Mouse (Mus musculus) megakaryocyte, embryonic 14.5 days (primary cell): ENCODE results near the gene Shc2. TPM values are rescaled to one million over a fixed set of nuclear protein-coding genes. Genes with fewer than 3 reads are reported as not detected.
A peak's percentile ranks its signal among the peaks of the same experiment; 100 is the strongest.

Experiments
- H3K27me3 ChIP-seq: replicated peaks from 2 replicates; pipeline ENCODE3; 2012; ENCODE audit warnings: inconsistent platforms
- H3K36me3 ChIP-seq: replicated peaks from 2 replicates; pipeline ENCODE3; 2012; ENCODE audit warnings: low read length, inconsistent platforms, mixed read lengths
- H3K4me1 ChIP-seq: 2 replicates; pipeline ENCODE4 v1.6.1; 2012; ENCODE audit warnings: inconsistent platforms
- H3K4me3 ChIP-seq: replicated peaks from 2 replicates; pipeline ENCODE3; 2012; ENCODE audit warnings: moderate library complexity, mild to moderate bottlenecking, inconsistent platforms
- H3K9me3 ChIP-seq: 2 replicates; pipeline ENCODE4 v1.6.1; 2012; ENCODE audit warnings: inconsistent platforms
- FLI1 ChIP-seq: IDR thresholded peaks from 2 replicates; pipeline ENCODE4 v1.6.1; 2012; ENCODE audit warnings: low read length, inconsistent platforms, mixed read lengths
- GATA1 ChIP-seq: IDR thresholded peaks from 3 replicates; pipeline ENCODE4 v1.6.1; 2012; ENCODE audit warnings: mixed read lengths, low read length, inconsistent platforms, borderline replicate concordance
- polyA plus RNA-seq: library from polyadenylated mRNA; stranded (reverse); fragments of >175 nt; gene quantifications from 2 replicates; pipeline ENCODE4 v1.2.3, GENCODE M21; 2012; ENCODE audit warnings: low replicate concordance; ENCODE audit not compliant: insufficient read depth

The Shc2 gene
- polyA plus RNA-seq, 1 experiment: not detected

DNA sequence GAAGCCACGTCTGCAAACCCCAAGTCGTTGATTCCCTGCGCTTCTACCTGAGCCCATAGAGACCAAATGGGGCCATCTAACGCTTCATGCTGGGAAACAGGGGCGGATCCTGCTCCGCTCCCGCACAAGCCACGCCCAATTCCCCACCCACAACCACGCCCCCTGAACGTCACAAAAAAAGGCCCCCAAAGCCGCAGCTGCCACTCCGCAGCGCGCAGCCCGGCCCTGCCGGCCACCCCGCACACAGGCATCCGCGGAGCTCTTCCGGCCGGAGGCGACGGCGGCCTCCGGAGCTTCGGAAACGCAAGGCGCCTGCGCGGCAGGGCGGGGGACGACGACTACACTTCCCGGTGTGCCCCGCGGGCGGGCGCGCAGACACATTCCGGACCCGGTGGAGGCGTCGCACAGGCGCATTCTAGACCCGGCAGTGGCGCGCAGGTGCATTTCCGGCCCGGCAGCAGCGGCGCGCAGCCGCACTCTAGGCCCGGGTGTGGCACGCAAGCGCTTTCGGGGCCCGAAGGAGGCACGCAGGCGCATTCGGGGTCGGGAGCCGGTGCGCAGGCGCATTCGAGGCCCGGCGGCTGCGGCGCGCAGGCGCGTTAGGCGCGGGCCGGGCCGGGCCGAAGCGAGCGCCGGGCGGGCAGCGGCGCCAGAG is 44.0 kb upstream of the Shc2 start, which contains the start of gene Cdc34:
TSS of gene Cdc34 (plus strand) at position 605 of the 655 bp plus-strand sequence.
- peaks cover 39% of the 10 kb centered on the region for H3K36me3 ChIP-seq
- TF ChIP-seq FLI1: peak; percentile 71; the same call in 1 of the 2 replicates
- no peak for TF ChIP-seq GATA1
- H3K4me3 ChIP-seq: peak within 1 kb of the TSS; percentile 99
- H3K9me3 ChIP-seq: peaks cover 11% of the 10 kb centered on the region
- peaks cover 49% of the 10 kb centered on the region for H3K4me1 ChIP-seq
- H3K27me3 ChIP-seq: no peaks in the 10 kb centered on the region

DNA sequence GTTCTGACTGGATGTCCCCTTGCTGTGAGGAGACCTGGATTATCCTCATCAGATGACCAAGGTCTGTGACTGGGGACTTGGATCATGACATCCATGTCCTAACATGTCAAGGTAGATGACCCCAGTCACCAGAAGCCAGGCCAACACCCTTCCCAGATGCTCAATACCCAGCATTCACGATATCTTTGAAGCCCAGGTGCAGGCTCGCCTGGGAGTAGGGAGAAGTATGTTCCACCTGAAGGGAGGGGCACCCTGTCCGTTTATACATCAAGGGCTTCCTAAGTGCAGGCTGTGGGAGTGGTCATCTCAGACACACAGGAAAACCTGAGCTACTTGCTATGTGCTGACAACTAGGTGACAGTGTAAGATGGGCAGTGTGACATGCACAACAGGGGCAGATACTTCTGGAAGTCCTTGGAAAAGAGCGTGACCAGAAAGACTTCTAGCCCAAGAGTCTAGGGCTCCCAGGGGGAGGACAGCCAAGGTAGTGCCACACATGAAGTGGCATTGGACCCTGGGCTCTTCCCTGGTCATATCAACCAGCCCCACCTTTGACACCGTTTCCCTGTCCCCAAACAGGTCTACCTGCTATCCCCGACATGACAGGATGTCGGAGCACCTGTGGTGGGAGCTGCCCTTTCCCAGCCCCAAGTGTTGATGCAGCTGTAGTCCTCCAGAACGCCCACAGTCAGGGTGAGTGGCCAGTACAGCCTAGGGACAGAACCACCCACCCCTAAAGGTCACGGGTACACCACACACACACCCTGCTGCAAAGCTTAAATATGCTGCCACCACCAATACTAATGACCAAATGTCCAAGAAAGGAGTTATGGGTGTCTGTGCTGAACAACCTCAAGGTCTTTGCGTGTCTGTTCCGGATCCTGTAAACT is 43.1 kb upstream of the Shc2 start:
- Histone ChIP-seq H3K4me1 (peaks cover 41% of the 10 kb centered on the region), H3K27me3 (no peaks in the 10 kb centered on the region), H3K9me3 (peaks cover 11% of the 10 kb centered on the region), H3K36me3 (peaks cover 39% of the 10 kb centered on the region), H3K4me3 (peak overlapping the region; percentile 99)
- TF ChIP-seq FLI1 (no peak), GATA1 (no peak)

DNA sequence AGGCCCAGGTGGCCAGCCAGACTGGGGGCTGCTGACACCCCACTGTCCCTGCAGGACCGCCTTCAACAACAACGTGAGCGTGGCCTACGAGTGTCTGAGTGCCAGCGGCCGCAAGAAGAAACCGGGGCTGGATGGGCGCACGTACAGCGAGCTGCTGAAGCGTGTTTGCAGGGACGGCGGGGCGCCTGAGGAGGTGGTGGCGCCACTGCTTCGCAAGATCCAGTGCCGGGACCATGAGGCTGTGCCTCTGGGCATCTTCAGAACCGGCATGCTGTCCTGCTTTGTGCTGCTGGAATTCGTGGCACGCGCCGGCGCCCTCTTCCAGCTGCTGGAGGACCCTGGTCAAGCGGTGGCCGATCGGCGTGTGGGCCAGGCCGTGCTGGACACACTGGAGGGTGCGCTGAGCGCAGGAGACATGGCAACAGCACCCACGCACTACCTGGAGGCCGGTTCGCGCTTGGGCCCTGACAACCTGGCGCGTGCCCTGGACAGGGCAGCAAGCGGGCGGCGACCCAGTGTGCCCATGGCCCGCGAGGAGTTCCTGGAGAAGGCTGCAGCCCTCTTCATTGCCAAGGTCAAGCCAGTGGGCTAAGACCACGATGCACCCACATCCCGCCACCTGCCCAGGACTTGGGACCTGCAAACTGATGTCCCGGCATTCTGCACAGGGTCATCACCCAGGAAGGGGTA is 37.8 kb upstream of the Shc2 start:
- no peak overlapping the region for H3K4me3 ChIP-seq
- H3K27me3 ChIP-seq: no peaks in the 10 kb centered on the region
- H3K9me3 ChIP-seq: peaks cover 11% of the 10 kb centered on the region
- H3K36me3 ChIP-seq: peaks cover 49% of the 10 kb centered on the region
- TF ChIP-seq GATA1 (no peak), FLI1 (no peak)
- H3K4me1 ChIP-seq: peaks cover 23% of the 10 kb centered on the region

DNA sequence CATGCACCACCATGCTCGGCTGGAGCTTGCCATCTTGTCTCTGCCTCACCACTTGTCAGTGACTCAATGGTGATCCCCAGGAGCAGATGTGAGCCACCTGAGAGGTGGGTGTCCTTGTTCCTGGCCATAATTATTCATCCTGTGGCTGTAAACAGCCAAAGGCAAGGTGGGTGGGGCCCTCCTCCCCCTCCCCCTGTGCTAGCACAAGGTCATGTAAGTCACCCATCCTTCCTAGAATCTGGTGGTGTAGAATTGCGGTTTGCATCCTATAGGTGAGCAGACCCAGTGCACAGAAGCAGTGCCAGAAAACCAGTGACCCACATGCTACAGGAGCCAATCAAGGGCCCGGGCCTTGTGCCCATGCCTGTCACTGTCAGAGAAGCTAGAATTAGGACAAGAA is 35.3 kb upstream of the Shc2 start:
- no peak for TF ChIP-seq FLI1
- TF ChIP-seq GATA1: no peak
- H3K9me3 ChIP-seq: peaks cover under 1% of the 10 kb centered on the region
- H3K36me3 ChIP-seq: peaks cover 47% of the 10 kb centered on the region
- H3K4me3 ChIP-seq: no peak overlapping the region
- peaks cover 34% of the 10 kb centered on the region for H3K4me1 ChIP-seq
- no peaks in the 10 kb centered on the region for H3K27me3 ChIP-seq

DNA sequence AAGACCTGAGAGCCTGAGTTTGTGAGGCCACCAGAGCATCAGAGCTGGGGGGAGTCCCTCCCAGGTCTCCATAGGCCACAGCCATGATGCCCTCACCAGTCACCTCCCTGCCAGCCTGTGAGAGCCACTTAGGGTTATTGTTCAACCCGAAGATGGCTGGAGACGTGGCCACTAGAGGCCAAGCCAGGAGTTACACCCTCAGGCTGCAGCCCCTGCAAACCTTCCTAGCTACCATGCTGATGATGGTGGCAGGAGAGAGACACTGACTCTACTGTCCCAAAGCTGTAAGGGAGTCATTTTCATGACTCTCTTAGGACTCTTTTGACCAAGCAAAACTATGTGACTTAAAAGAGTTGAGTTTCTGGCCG is 34.4 kb upstream of the Shc2 start:
- no peak overlapping the region for H3K4me3 ChIP-seq
- no peaks in the 10 kb centered on the region for H3K9me3 ChIP-seq
- TF ChIP-seq FLI1: no peak
- TF ChIP-seq GATA1: no peak
- H3K4me1 ChIP-seq: peaks cover 34% of the 10 kb centered on the region
- H3K36me3 ChIP-seq: peaks cover 47% of the 10 kb centered on the region
- no peaks in the 10 kb centered on the region for H3K27me3 ChIP-seq

DNA sequence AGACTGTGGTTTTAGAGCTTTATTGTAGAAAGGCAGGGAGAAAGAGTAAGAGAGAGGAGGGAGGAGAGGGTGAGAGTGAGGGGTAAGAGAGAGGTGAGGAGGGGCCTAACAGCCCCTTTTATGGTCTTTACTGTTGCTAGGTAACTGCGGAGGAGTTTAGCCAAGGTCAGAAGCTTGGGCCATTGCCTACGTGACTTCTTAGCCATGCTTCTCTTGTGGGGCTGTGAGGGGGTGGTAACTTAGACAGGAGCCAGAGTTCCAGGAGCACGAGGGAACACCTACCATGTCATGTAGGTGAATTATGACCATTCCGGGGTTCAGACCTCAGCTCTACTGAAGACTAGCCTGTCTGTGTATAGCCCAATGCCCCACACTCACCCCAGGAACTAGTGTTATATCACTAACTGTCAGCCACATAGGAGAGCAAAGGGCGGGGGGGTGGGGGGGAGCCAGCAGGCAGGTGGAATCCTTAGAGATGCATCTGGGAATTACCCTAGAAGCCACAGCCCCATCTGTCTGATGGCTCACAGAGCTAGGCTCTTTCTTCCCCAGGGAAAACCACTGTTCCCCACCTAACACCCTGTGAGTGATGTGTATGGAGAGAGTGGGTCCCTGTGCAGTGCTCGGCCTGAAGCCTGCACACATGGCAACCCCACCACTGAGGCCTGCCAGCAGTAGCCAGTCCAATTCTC is 33.8 kb upstream of the Shc2 start:
- H3K9me3 ChIP-seq: no peaks in the 10 kb centered on the region
- no peak overlapping the region for H3K4me3 ChIP-seq
- H3K27me3 ChIP-seq: no peaks in the 10 kb centered on the region
- H3K4me1 ChIP-seq: peaks cover 34% of the 10 kb centered on the region
- TF ChIP-seq GATA1: no peak
- TF ChIP-seq FLI1: no peak
- peaks cover 45% of the 10 kb centered on the region for H3K36me3 ChIP-seq

DNA sequence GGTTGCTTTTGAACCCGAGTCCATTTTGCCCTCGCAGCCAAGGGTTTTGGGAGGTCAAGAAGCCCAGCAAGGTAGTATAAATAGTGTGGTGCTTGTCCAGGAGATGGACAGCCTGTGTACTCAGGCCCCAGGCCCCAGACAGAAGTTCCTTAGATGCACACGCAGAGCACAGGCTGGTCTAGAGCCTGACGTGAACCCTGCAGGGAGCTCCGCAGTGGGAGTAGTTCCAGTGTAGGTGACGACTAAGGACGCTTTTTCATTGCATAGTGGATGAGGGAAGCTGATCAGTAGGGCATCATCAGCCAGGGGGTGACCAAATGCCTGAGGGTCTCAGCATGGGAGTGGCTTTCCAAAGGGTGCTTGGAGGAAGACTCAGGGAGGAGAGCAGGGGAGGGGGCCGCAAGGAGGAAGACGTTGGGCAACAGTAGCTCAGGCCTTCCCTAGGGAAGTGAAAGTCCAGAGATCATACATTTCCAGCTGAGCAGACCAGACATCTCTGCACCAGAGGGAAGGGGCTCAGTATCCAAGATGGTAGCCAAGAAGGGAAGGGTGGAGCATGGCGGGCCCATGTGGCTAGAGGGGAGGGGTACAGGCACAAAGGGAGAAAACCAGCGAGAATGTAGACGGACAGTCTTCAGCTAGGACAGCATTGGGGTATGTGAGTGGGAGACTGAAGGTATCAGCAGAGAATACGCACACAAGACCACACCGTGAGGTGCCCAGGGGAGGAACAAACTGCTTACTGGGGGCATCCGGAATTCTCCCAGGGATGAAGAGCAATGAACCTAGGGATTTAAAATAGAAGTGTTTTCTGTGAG is 32.6 kb upstream of the Shc2 start:
- TF ChIP-seq GATA1: no peak
- TF ChIP-seq FLI1: no peak
- H3K4me3 ChIP-seq: peak overlapping the region; percentile 98
- no peaks in the 10 kb centered on the region for H3K9me3 ChIP-seq
- H3K27me3 ChIP-seq: peaks cover 6% of the 10 kb centered on the region
- peaks cover 34% of the 10 kb centered on the region for H3K4me1 ChIP-seq
- peaks cover 32% of the 10 kb centered on the region for H3K36me3 ChIP-seq

DNA sequence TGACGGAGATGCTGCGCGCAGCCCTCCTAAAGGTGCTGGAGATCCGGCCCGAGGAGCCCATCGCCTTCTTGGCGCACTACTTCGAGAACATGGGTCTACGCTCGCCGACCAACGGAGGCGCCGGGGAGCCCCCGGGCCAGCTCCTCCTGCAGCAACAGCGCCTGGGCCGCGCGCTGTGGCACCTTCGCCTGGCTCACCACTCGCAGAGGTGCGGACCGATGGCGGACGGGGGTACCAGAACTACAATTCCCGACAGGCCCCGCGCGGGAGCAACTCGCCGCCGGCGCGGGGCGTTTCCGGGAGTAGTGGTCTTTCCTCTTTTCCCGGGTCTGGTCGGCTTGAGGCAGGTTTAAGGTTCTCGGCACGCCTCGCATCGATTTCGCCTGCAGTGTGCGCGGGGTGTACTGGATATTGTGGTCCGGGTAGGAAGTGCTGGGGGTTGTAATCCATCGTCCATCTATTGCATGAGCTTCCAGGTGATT is 31.9 kb upstream of the Shc2 start:
- H3K27me3 ChIP-seq: peaks cover 12% of the 10 kb centered on the region
- H3K4me3 ChIP-seq: peak overlapping the region; percentile 98
- no peaks in the 10 kb centered on the region for H3K9me3 ChIP-seq
- peaks cover 28% of the 10 kb centered on the region for H3K36me3 ChIP-seq
- no peak for TF ChIP-seq FLI1
- TF ChIP-seq GATA1: no peak
- H3K4me1 ChIP-seq: peaks cover 34% of the 10 kb centered on the region
